Mouse (Mus musculus): ENCODE results near the gene Lrp6.

DNA sequence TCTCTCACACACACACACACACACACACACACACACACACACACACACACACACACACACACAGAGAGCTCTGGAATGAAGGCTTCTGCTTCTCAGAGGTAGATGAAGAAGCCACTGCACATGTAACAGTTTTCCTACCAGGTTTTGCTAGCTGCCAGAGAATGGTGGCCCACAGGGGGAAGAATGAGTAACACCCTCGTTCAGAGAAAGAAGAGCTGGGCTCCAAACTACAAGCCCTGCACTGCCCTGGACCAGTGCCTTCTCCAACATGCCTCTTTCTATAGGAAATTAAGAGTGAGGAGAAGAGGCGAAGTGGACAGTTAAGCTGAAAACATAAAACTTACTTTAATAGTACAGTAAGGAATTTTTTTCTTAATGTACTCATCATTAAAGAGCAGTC is 56.5 kb downstream of the Lrp6 start:
- TF ChIP-seq TAL1 (IDR thresholded peaks at IDR 0.05; ENCODE audit: low read length) (no peak), GATA1 (IDR thresholded peaks at IDR 0.05; ENCODE audit: low read length) (no peak)

All from erythroblast, embryonic 14.5 days (primary cell).